Mouse (Mus musculus) midbrain, embryonic 16.5 days (tissue): ENCODE results near the gene Trim65. TPM values are rescaled to one million over a fixed set of nuclear protein-coding genes. Genes with fewer than 3 reads are reported as not detected.

Experiments
- ATAC-seq: fragments of 200-750 bp; cut with Nextera tagmentation; 2 replicates; pipeline ENCODE4 v1.8.0; 2017; ENCODE audit warnings: moderate TSS enrichment
- H3K27ac ChIP-seq: fragments of 300-500 bp; sonication (generic); 2 replicates; pipeline ENCODE4 v1.5.1; 2014; ENCODE audit warnings: mild to moderate bottlenecking, low read length, mixed read lengths
- H3K27me3 ChIP-seq: fragments of 300-500 bp; sonication (generic); 2 replicates; pipeline ENCODE4 v1.6.1; 2014; ENCODE audit warnings: low read depth, low read length, mixed read lengths; ENCODE audit not compliant: control insufficient read depth, insufficient read depth
- H3K36me3 ChIP-seq: fragments of 300-500 bp; sonication (generic); 2 replicates; pipeline ENCODE4 v1.6.1; 2014; ENCODE audit warnings: mild to moderate bottlenecking, low read length, moderate library complexity, mixed read lengths; ENCODE audit not compliant: control insufficient read depth, insufficient read depth
- H3K4me1 ChIP-seq: fragments of 300-500 bp; sonication (generic); 2 replicates; pipeline ENCODE4 v1.6.1; 2014; ENCODE audit warnings: mild to moderate bottlenecking, low read length, mixed read lengths; ENCODE audit not compliant: control insufficient read depth, insufficient read depth
- H3K4me2 ChIP-seq: fragments of 300-500 bp; sonication (generic); 2 replicates; pipeline ENCODE4 v1.6.1; 2014; ENCODE audit warnings: mild to moderate bottlenecking, low read length, mixed read lengths
- H3K4me3 ChIP-seq: fragments of 300-500 bp; sonication (generic); 2 replicates; pipeline ENCODE4 v1.5.1; 2014; ENCODE audit warnings: low read depth, mild to moderate bottlenecking, low read length, moderate library complexity, mixed read lengths
- H3K9ac ChIP-seq: fragments of 300-500 bp; sonication (generic); 2 replicates; pipeline ENCODE4 v1.6.1; 2014; ENCODE audit warnings: low read depth, low read length, mixed read lengths
- H3K9me3 ChIP-seq: fragments of 300-500 bp; sonication (generic); replicated peaks from 2 replicates; pipeline ENCODE4 v1.6.1; 2014; ENCODE audit warnings: mild to moderate bottlenecking, low read length, mixed read lengths; ENCODE audit not compliant: control insufficient read depth, poor library complexity, severe bottlenecking
- WGBS: fragments of 180-500 bp; shearing (Covaris S2); extraction: QIAGEN DNeasy Blood & Tissue Kit; methylation state at CpG from one replicate; pipeline ENCODE4 v1.1.7; 2014; 5-methylcytosine and 5-hydroxymethylcytosine counted together
- polyA plus RNA-seq: library from polyadenylated mRNA; unstranded; fragments of >200 nt; fragmentation: Nextera tagmentation; extraction: Ambion mirVana; gene quantifications from 2 replicates; pipeline ENCODE4 v1.2.1, GENCODE M21; 2015

The Trim65 gene
- polyA plus RNA-seq, 1 experiment from 2014 or later, result 2.2 TPM

GRCm38 (mm10) chr11:116143468-116143867 lies 12.5 kb upstream of the Trim65 start:
- ATAC-seq, result no peak
- 81% methylated on average over 3 of the region's 3 CpGs for WGBS
- H3K36me3 ChIP-seq, result peaks cover 39% of the 10 kb centered on the region

GRCm38 (mm10) chr11:116142211-116142991 lies 11.5 kb upstream of the Trim65 start:
- Histone ChIP-seq H3K4me2 (no peak overlapping the region), H3K4me1 (peaks cover 5% of the 10 kb centered on the region; the same call in 1 of the 2 replicates), H3K4me3 (no peak overlapping the region), H3K9ac (no peak overlapping the region), H3K36me3 (peaks cover 29% of the 10 kb centered on the region), H3K9me3 (no peaks in the 10 kb centered on the region), H3K27me3 (no peaks in the 10 kb centered on the region), H3K27ac (no peak overlapping the region)
- WGBS, result 79% methylated on average over 10 of the region's 10 CpGs
- no peak for ATAC-seq

More at GRCm38 (mm10) chr11:116143468-116143867, 12.5 kb upstream of the Trim65 start:
- Histone ChIP-seq H3K4me3 (no peak overlapping the region), H3K4me2 (no peak overlapping the region), H3K27ac (no peak overlapping the region), H3K9me3 (no peaks in the 10 kb centered on the region), H3K4me1 (no peaks in the 10 kb centered on the region), H3K9ac (no peak overlapping the region), H3K27me3 (no peaks in the 10 kb centered on the region)

GRCm38 (mm10) chr11:116138468-116139138 lies 7.7 kb upstream of the Trim65 start, which contains the start of gene Mrpl38:
Mrpl38 (minus strand) TSS chr11:116138868.
- Histone ChIP-seq H3K27ac (peak within 1 kb of the TSS; percentile 72), H3K27me3 (no peaks in the 10 kb centered on the region), H3K4me2 (peak within 1 kb of the TSS; percentile 59), H3K9ac (peak within 1 kb of the TSS; percentile 77), H3K9me3 (no peaks in the 10 kb centered on the region), H3K36me3 (peaks cover 10% of the 10 kb centered on the region; the same call in 1 of the 2 replicates), H3K4me1 (peaks cover 5% of the 10 kb centered on the region; the same call in 1 of the 2 replicates), H3K4me3 (peak within 1 kb of the TSS; percentile 72)
- ATAC-seq, result peak; percentile 93
- WGBS, result under 1% methylated on average over 60 of the region's 60 CpGs

- peak overlapping the region; percentile 72 for H3K4me3 ChIP-seq
- ATAC-seq, result peak; percentile 19
- peaks cover 10% of the 10 kb centered on the region; the same call in 1 of the 2 replicates for H3K36me3 ChIP-seq
- H3K9me3 ChIP-seq, result no peaks in the 10 kb centered on the region
- H3K4me1 ChIP-seq, result peaks cover 5% of the 10 kb centered on the region; the same call in 1 of the 2 replicates
- H3K27me3 ChIP-seq, result no peaks in the 10 kb centered on the region
- peak overlapping the region; percentile 72 for H3K27ac ChIP-seq
- peak overlapping the region; percentile 59 for H3K4me2 ChIP-seq
- H3K9ac ChIP-seq, result peak overlapping the region; percentile 77
- 2% methylated on average over 20 of the region's 20 CpGs for WGBS
Measured at GRCm38 (mm10) chr11:116138096-116138467, 7.2 kb upstream of the Trim65 start.

GRCm38 (mm10) chr11:116134171-116134570 lies 3.2 kb upstream of the Trim65 start:
- no peak for ATAC-seq
- 87% methylated on average over 10 of the region's 10 CpGs for WGBS
- Histone ChIP-seq H3K4me2 (no peak overlapping the region), H3K27ac (no peak overlapping the region), H3K36me3 (peaks cover 11% of the 10 kb centered on the region), H3K4me3 (no peak overlapping the region), H3K9ac (no peak overlapping the region), H3K9me3 (no peaks in the 10 kb centered on the region), H3K27me3 (no peaks in the 10 kb centered on the region), H3K4me1 (peaks cover 16% of the 10 kb centered on the region)

GRCm38 (mm10) chr11:116133497-116133896 lies 2.6 kb upstream of the Trim65 start:
- Histone ChIP-seq H3K4me3 (no peak overlapping the region), H3K27ac (no peak overlapping the region)
- ATAC-seq, result no peak

GRCm38 (mm10) chr11:116132366-116133333 lies 1.7 kb upstream of the Trim65 start:
- Histone ChIP-seq H3K36me3 (peaks cover 11% of the 10 kb centered on the region), H3K4me2 (no peak overlapping the region), H3K4me1 (peaks cover 14% of the 10 kb centered on the region), H3K27ac (no peak overlapping the region), H3K9me3 (no peaks in the 10 kb centered on the region), H3K4me3 (no peak overlapping the region), H3K9ac (no peak overlapping the region), H3K27me3 (no peaks in the 10 kb centered on the region)
- no peak for ATAC-seq
- 87% methylated on average over 16 of the region's 16 CpGs for WGBS

More at GRCm38 (mm10) chr11:116133497-116133896, 2.6 kb upstream of the Trim65 start:
- Histone ChIP-seq H3K27me3 (no peaks in the 10 kb centered on the region), H3K9me3 (no peaks in the 10 kb centered on the region), H3K4me2 (no peak overlapping the region), H3K4me1 (peaks cover 16% of the 10 kb centered on the region), H3K36me3 (peaks cover 11% of the 10 kb centered on the region), H3K9ac (no peak overlapping the region)
- WGBS, result 80% methylated on average over 5 of the region's 5 CpGs

GRCm38 (mm10) chr11:116131349-116132170 lies 632 bp upstream of the Trim65 start:
- peak overlapping the region; percentile 76 for H3K4me2 ChIP-seq
- no peaks in the 10 kb centered on the region for H3K27me3 ChIP-seq
- H3K4me3 ChIP-seq, result peak overlapping the region; percentile 62
- 82% methylated on average over 15 of the region's 15 CpGs for WGBS
- peak overlapping the region; percentile 36; the same call in 1 of the 2 replicates for H3K9ac ChIP-seq
- peaks cover 14% of the 10 kb centered on the region for H3K4me1 ChIP-seq
- no peaks in the 10 kb centered on the region for H3K9me3 ChIP-seq
- 0 out of 2 replicates have a peak overlapping the region, but pooled peaks have one; percentile 90 for H3K27ac ChIP-seq
- H3K36me3 ChIP-seq, result peaks cover 11% of the 10 kb centered on the region
- no peak for ATAC-seq
